Mouse (Mus musculus) stomach, postnatal 0 days (tissue): Measurements from ENCODE around the gene Igfn1.

ENCODE experiments used
- CTCF ChIP-seq: IDR thresholded peaks from 2 replicates; pipeline ENCODE4 v1.5.1; 2016; ENCODE audit warnings: antibody characterized with exemption, low read depth, mild to moderate bottlenecking, moderate library complexity
- EP300 ChIP-seq: optimal IDR thresholded peaks from 2 replicates; pipeline ENCODE3; 2016; ENCODE audit warnings: antibody characterized with exemption

DNA sequence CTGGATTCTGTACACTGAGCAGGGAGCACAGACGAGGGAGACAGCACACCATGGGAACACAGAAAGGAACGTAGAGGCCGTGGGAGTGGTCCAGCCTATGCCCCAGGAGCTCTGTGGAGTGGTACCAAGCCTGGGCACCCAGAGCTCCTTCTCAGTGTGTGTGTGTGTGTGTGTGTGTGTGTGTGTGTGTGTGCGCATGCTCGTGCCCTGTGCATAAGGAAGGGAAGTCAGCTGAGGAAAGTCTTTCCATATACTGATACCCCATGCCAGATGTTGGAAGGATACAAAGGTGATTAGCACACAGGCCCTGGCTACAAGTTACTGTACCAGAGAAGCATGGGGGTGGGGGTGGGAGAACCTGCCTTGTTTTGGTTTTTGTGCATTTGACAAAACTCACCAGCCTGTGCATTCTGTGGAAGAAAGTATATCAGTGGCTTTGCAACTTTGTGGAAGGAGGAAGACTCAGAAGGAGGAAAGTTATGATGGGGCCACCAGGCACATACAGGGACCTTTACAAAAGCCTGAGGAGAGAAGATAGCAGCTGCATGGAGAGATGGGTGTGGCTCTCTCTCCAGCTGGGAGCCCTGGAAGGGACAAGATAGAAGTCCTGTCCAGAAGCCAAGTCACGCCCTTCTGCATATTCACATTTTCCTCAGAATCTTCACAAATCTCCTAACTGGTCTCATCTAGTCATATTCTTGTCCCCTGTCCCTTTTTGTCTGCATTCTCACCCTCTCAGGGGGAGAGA lies 64.7 kb downstream of the Igfn1 start:
- TF ChIP-seq CTCF (no peak), EP300 (no peak)
